Mouse (Mus musculus): ENCODE results near the gene Kcnip2.

GRCm38 (mm10) chr19:45847016-45847732 is 31.3 kb upstream of the Kcnip2 start:
- TF ChIP-seq CTCF (IDR thresholded peaks at IDR 0.05; ENCODE audit: low read depth) (peak; percentile 64), EP300 (IDR thresholded peaks at IDR 0.05; ENCODE audit: low read depth) (no peak)

Measured in heart, postnatal 0 days (tissue).